Mouse (Mus musculus) embryonic facial prominence, embryonic 11.5 days (tissue): Measurements from ENCODE around the gene Prkch. TPM values are rescaled to one million over a fixed set of nuclear protein-coding genes. Genes with fewer than 3 reads are reported as not detected.
A peak's percentile ranks its signal among the peaks of the same experiment; 100 is the strongest.

Experiments
- ATAC-seq: fragments of 200-750 bp; cut with Nextera tagmentation; replicated peaks from 2 replicates; pipeline ENCODE4 v1.8.0; 2017; ENCODE audit warnings: low read depth; ENCODE audit not compliant: insufficient number of reproducible peaks, low FRiP score, low TSS enrichment
- DNase-seq: peaks from one replicate; pipeline ENCODE4 v3.0.0-alpha.2; 2015; ENCODE audit warnings: low spot score
- H3K27ac ChIP-seq: fragments of 300-500 bp; sonication (generic); replicated peaks from 2 replicates; pipeline ENCODE4 v1.5.1; 2014; ENCODE audit warnings: mild to moderate bottlenecking, low read depth, low read length, control low read depth
- H3K27me3 ChIP-seq: fragments of 300-500 bp; sonication (generic); 2 replicates; pipeline ENCODE4 v1.6.1; 2014; ENCODE audit warnings: mild to moderate bottlenecking, low read length, moderate library complexity, mixed read lengths; ENCODE audit not compliant: control insufficient read depth, insufficient read depth
- H3K36me3 ChIP-seq: fragments of 300-500 bp; sonication (generic); replicated peaks from 2 replicates; pipeline ENCODE4 v1.6.1; 2014; ENCODE audit warnings: low read depth, mild to moderate bottlenecking, low read length, moderate library complexity, mixed read lengths; ENCODE audit not compliant: control insufficient read depth, insufficient read depth
- H3K4me1 ChIP-seq: fragments of 300-500 bp; sonication (generic); 2 replicates; pipeline ENCODE4 v1.6.1; 2014; ENCODE audit warnings: low read length, mixed read lengths; ENCODE audit not compliant: control insufficient read depth, insufficient read depth
- H3K4me2 ChIP-seq: fragments of 300-500 bp; sonication (generic); 2 replicates; pipeline ENCODE4 v1.6.1; 2014; ENCODE audit warnings: low read depth, mild to moderate bottlenecking, control low read depth, low read length, moderate library complexity
- H3K4me3 ChIP-seq: fragments of 300-500 bp; sonication (generic); 2 replicates; pipeline ENCODE4 v1.5.1; 2014; ENCODE audit warnings: low read depth, low read length, control low read depth
- H3K9ac ChIP-seq: fragments of 300-500 bp; sonication (generic); replicated peaks from 2 replicates; pipeline ENCODE4 v1.6.1; 2014; ENCODE audit warnings: mild to moderate bottlenecking, control low read depth, low read length
- H3K9me3 ChIP-seq: fragments of 300-500 bp; sonication (generic); replicated peaks from 2 replicates; pipeline ENCODE4 v1.6.1; 2016; ENCODE audit warnings: mild to moderate bottlenecking, low read length, inconsistent platforms, mixed read lengths; ENCODE audit not compliant: control insufficient read depth
- WGBS: fragments of 180-500 bp; shearing (Covaris S2); extraction: QIAGEN DNeasy Blood & Tissue Kit; methylation state at CpG from one replicate; pipeline ENCODE4 v1.1.7; 2014; 5-methylcytosine and 5-hydroxymethylcytosine counted together
- polyA plus RNA-seq: library from polyadenylated mRNA; unstranded; fragments of >200 nt; fragmentation: Nextera tagmentation; extraction: Ambion mirVana; gene quantifications from 2 replicates; pipeline ENCODE4 v1.2.1, GENCODE M21; 2014

The Prkch gene
- polyA plus RNA-seq, 1 experiment from 2014 or later, result 11.6 TPM

GRCm38 (mm10) chr12:73625277-73626032, 40.9 kb downstream of the Prkch start:
- 91% methylated on average over 6 of the region's 6 CpGs for WGBS
- no peak overlapping the region for H3K9ac ChIP-seq
- no peak overlapping the region for H3K4me3 ChIP-seq
- no peak overlapping the region for H3K27ac ChIP-seq
- H3K4me2 ChIP-seq, result no peak overlapping the region
- no peaks in the 10 kb centered on the region for H3K36me3 ChIP-seq
- 0 out of 2 replicates have a peak, but pooled peaks cover under 1% of the 10 kb centered on the region for H3K4me1 ChIP-seq
- H3K9me3 ChIP-seq, result no peaks in the 10 kb centered on the region
- H3K27me3 ChIP-seq, result no peaks in the 10 kb centered on the region
- ATAC-seq (no peak), DNase-seq (no peak)

- Histone ChIP-seq H3K9ac (no peak overlapping the region), H3K4me3 (no peak overlapping the region), H3K4me2 (no peak overlapping the region), H3K9me3 (no peaks in the 10 kb centered on the region), H3K36me3 (no peaks in the 10 kb centered on the region), H3K4me1 (0 out of 2 replicates have a peak, but pooled peaks cover 3% of the 10 kb centered on the region), H3K27ac (no peak overlapping the region), H3K27me3 (no peaks in the 10 kb centered on the region)
- ATAC-seq (no peak), DNase-seq (no peak)
- 87% methylated on average over 14 of the region's 14 CpGs for WGBS
Measured at GRCm38 (mm10) chr12:73627902-73628301, 43.3 kb downstream of the Prkch start.

GRCm38 (mm10) chr12:73630596-73630995, 46.0 kb downstream of the Prkch start:
- H3K27me3 ChIP-seq, result no peaks in the 10 kb centered on the region
- H3K36me3 ChIP-seq, result no peaks in the 10 kb centered on the region
- H3K9ac ChIP-seq, result no peak overlapping the region
- no peaks in the 10 kb centered on the region for H3K9me3 ChIP-seq
- no peak overlapping the region for H3K4me2 ChIP-seq
- 0 out of 2 replicates have a peak, but pooled peaks cover 3% of the 10 kb centered on the region for H3K4me1 ChIP-seq
- no peak overlapping the region for H3K27ac ChIP-seq
- 40% methylated on average over 11 of the region's 11 CpGs for WGBS
- no peak for ATAC-seq
- no peak for DNase-seq
- no peak overlapping the region for H3K4me3 ChIP-seq

- H3K27ac ChIP-seq, result no peak overlapping the region
- 58% methylated on average over 11 of the region's 11 CpGs for WGBS
- DNase-seq, result peak; percentile 8
- 0 out of 2 replicates have a peak, but pooled peaks cover 3% of the 10 kb centered on the region for H3K4me1 ChIP-seq
- H3K9me3 ChIP-seq, result no peaks in the 10 kb centered on the region
- no peaks in the 10 kb centered on the region for H3K36me3 ChIP-seq
- no peaks in the 10 kb centered on the region for H3K27me3 ChIP-seq
- no peak overlapping the region for H3K9ac ChIP-seq
- no peak overlapping the region for H3K4me2 ChIP-seq
- no peak overlapping the region for H3K4me3 ChIP-seq
- no peak for ATAC-seq
Measured at GRCm38 (mm10) chr12:73631148-73631547, 46.6 kb downstream of the Prkch start.

GRCm38 (mm10) chr12:73632671-73633244, 48.2 kb downstream of the Prkch start:
- H3K4me1 ChIP-seq, result 0 out of 2 replicates have a peak, but pooled peaks cover 3% of the 10 kb centered on the region
- no peak overlapping the region for H3K9ac ChIP-seq
- no peaks in the 10 kb centered on the region for H3K9me3 ChIP-seq
- no peaks in the 10 kb centered on the region for H3K27me3 ChIP-seq
- H3K4me3 ChIP-seq, result no peak overlapping the region
- 9% methylated on average over 8 of the region's 8 CpGs for WGBS
- ATAC-seq (0 out of 2 replicates have a peak, but pooled peaks have one; percentile 44), DNase-seq (no peak)
- H3K4me2 ChIP-seq, result no peak overlapping the region
- H3K36me3 ChIP-seq, result no peaks in the 10 kb centered on the region
- no peak overlapping the region for H3K27ac ChIP-seq

GRCm38 (mm10) chr12:73633707-73634106, 49.1 kb downstream of the Prkch start:
- WGBS, result 91% methylated on average over 4 of the region's 4 CpGs
- ATAC-seq, result no peak

GRCm38 (mm10) chr12:73639571-73639970, 55.0 kb downstream of the Prkch start:
- H3K9ac ChIP-seq, result no peak overlapping the region
- H3K9me3 ChIP-seq, result no peaks in the 10 kb centered on the region
- ATAC-seq (no peak), DNase-seq (no peak)
- no peaks in the 10 kb centered on the region for H3K36me3 ChIP-seq
- H3K4me1 ChIP-seq, result no peaks in the 10 kb centered on the region
- WGBS, result 73% methylated on average over 2 of the region's 2 CpGs
- H3K4me2 ChIP-seq, result no peak overlapping the region
- H3K27ac ChIP-seq, result no peak overlapping the region
- H3K27me3 ChIP-seq, result no peaks in the 10 kb centered on the region
- H3K4me3 ChIP-seq, result no peak overlapping the region

More at GRCm38 (mm10) chr12:73633707-73634106, 49.1 kb downstream of the Prkch start:
- Histone ChIP-seq H3K36me3 (no peaks in the 10 kb centered on the region), H3K9ac (no peak overlapping the region), H3K4me1 (0 out of 2 replicates have a peak, but pooled peaks cover 3% of the 10 kb centered on the region), H3K27me3 (no peaks in the 10 kb centered on the region), H3K9me3 (no peaks in the 10 kb centered on the region), H3K27ac (no peak overlapping the region), H3K4me2 (no peak overlapping the region), H3K4me3 (no peak overlapping the region)
- no peak for DNase-seq

GRCm38 (mm10) chr12:73641183-73641582, 56.6 kb downstream of the Prkch start:
- no peaks in the 10 kb centered on the region for H3K36me3 ChIP-seq
- no peak for ATAC-seq
- no peak for DNase-seq
- H3K4me2 ChIP-seq, result no peak overlapping the region
- H3K9me3 ChIP-seq, result no peaks in the 10 kb centered on the region
- 79% methylated on average over 13 of the region's 13 CpGs for WGBS
- H3K27ac ChIP-seq, result no peak overlapping the region
- H3K4me3 ChIP-seq, result no peak overlapping the region
- no peaks in the 10 kb centered on the region for H3K4me1 ChIP-seq
- no peak overlapping the region for H3K9ac ChIP-seq
- no peaks in the 10 kb centered on the region for H3K27me3 ChIP-seq
